Mouse (Mus musculus) embryonic fibroblast, embryonic 13.5 days (primary cell): ENCODE data around the gene Unc5cl. TPM values are rescaled to one million over a fixed set of nuclear protein-coding genes. Genes with fewer than 3 reads are reported as not detected.

Experiments used
- H3K27ac ChIP-seq: 2 replicates; pipeline ENCODE4 v1.5.1; 2012; ENCODE audit warnings: low read length, control low read depth, inconsistent platforms; ENCODE audit not compliant: insufficient read depth
- H3K4me1 ChIP-seq: 2 replicates; pipeline ENCODE4 v1.6.1; 2011; ENCODE audit warnings: low read length; ENCODE audit not compliant: control insufficient read depth, insufficient read depth
- H3K4me3 ChIP-seq: 2 replicates; pipeline ENCODE4 v1.5.1; 2011; ENCODE audit warnings: mild to moderate bottlenecking, control low read depth, low read length; ENCODE audit not compliant: insufficient read depth
- CTCF ChIP-seq: IDR thresholded peaks from 2 replicates; pipeline ENCODE4 v1.5.1; 2011; ENCODE audit warnings: mild to moderate bottlenecking, control low read depth, low read length, moderate library complexity, borderline replicate concordance; ENCODE audit not compliant: insufficient read depth
- POLR2A ChIP-seq: IDR thresholded peaks from 2 replicates; pipeline ENCODE4 v1.6.1; 2011; ENCODE audit warnings: low read depth, mild to moderate bottlenecking, control low read depth, low read length, moderate library complexity
- polyA plus RNA-seq: library from polyadenylated mRNA; stranded (reverse); fragments of >200 nt; gene quantifications from 2 replicates; pipeline ENCODE4 v1.2.4, GENCODE M21; 2011; ENCODE audit warnings: low read depth; ENCODE audit not compliant: missing spikeins, insufficient read length

Unc5cl gene
- polyA plus RNA-seq, 1 experiment, result not detected

- TF ChIP-seq CTCF (no peak), POLR2A (no peak)
- Histone ChIP-seq H3K4me1 (no peaks in the 10 kb centered on the region), H3K27ac (no peak overlapping the region), H3K4me3 (no peak overlapping the region)
These were observed 97.3 kb downstream of the Unc5cl start for GRCm38 (mm10) chr17:48551788-48552531.

GRCm38 (mm10) chr17:48552532-48552915, 97.8 kb downstream of the Unc5cl start:
- H3K4me1 ChIP-seq, result no peaks in the 10 kb centered on the region
- H3K27ac ChIP-seq, result no peak overlapping the region
- no peak overlapping the region for H3K4me3 ChIP-seq
- no peak for TF ChIP-seq CTCF
- no peak for TF ChIP-seq POLR2A

- no peak for TF ChIP-seq POLR2A
- no peak for TF ChIP-seq CTCF
- Histone ChIP-seq H3K27ac (no peak overlapping the region), H3K4me1 (no peaks in the 10 kb centered on the region), H3K4me3 (no peak overlapping the region)
These were observed 101.7 kb downstream of the Unc5cl start for GRCm38 (mm10) chr17:48556223-48556962.

GRCm38 (mm10) chr17:48557823-48558715, 103.4 kb downstream of the Unc5cl start:
- no peak for TF ChIP-seq CTCF
- no peak for TF ChIP-seq POLR2A
- Histone ChIP-seq H3K4me3 (no peak overlapping the region), H3K27ac (no peak overlapping the region), H3K4me1 (no peaks in the 10 kb centered on the region)

GRCm38 (mm10) chr17:48564931-48565330, 110.2 kb downstream of the Unc5cl start:
- Histone ChIP-seq H3K27ac (no peak overlapping the region), H3K4me3 (no peak overlapping the region), H3K4me1 (no peaks in the 10 kb centered on the region)
- TF ChIP-seq POLR2A (no peak), CTCF (no peak)

GRCm38 (mm10) chr17:48569656-48570055, 115.0 kb downstream of the Unc5cl start:
- no peaks in the 10 kb centered on the region for H3K4me1 ChIP-seq
- no peak overlapping the region for H3K4me3 ChIP-seq
- TF ChIP-seq POLR2A, result no peak
- no peak for TF ChIP-seq CTCF
- no peak overlapping the region for H3K27ac ChIP-seq

GRCm38 (mm10) chr17:48581153-48581552, 126.5 kb downstream of the Unc5cl start:
- TF ChIP-seq POLR2A (no peak), CTCF (no peak)

GRCm38 (mm10) chr17:48582486-48582990, 127.8 kb downstream of the Unc5cl start:
- Histone ChIP-seq H3K4me1 (no peaks in the 10 kb centered on the region), H3K4me3 (no peak overlapping the region), H3K27ac (no peak overlapping the region)
- TF ChIP-seq CTCF (no peak), POLR2A (no peak)

More at GRCm38 (mm10) chr17:48581153-48581552, 126.5 kb downstream of the Unc5cl start:
- H3K4me1 ChIP-seq, result no peaks in the 10 kb centered on the region
- H3K4me3 ChIP-seq, result no peak overlapping the region
- H3K27ac ChIP-seq, result no peak overlapping the region

- H3K27ac ChIP-seq, result no peak overlapping the region
- TF ChIP-seq POLR2A (no peak), CTCF (no peak)
- H3K4me3 ChIP-seq, result no peak overlapping the region
These were observed 128.7 kb downstream of the Unc5cl start for GRCm38 (mm10) chr17:48583401-48583800.

More at GRCm38 (mm10) chr17:48583401-48583800, 128.7 kb downstream of the Unc5cl start:
- no peaks in the 10 kb centered on the region for H3K4me1 ChIP-seq
